Mouse (Mus musculus) spleen, adult 2 months (tissue): Measurements from ENCODE around the gene Lrriq1.

Source experiments
- CTCF ChIP-seq: fragments of 200-500 bp; IDR thresholded peaks from 2 replicates; pipeline ENCODE4 v1.5.1; 2011; ENCODE audit warnings: mild to moderate bottlenecking, inconsistent platforms; ENCODE audit not compliant: insufficient read depth, insufficient read length, insufficient replicate concordance; ENCODE audit errors: extremely low read depth
- POLR2A ChIP-seq: fragments of 200-500 bp; IDR thresholded peaks from 2 replicates; pipeline ENCODE4 v1.6.1; 2011; ENCODE audit warnings: low read depth, low read length, inconsistent platforms

GRCm38 (mm10) chr10:103035002-103035640, 201.0 kb downstream of the Lrriq1 start:
- TF ChIP-seq POLR2A (no peak), CTCF (no peak)
